Mouse (Mus musculus): ENCODE results near the gene Erc1.
A peak's percentile ranks its signal among the peaks of the same experiment; 100 is the strongest.

Gene Erc1

GRCm38 (mm10) chr6:119601379-119601778, 246.6 kb downstream of the Erc1 start:
- DNase-seq (ENCODE audit: inconsistent age in 2 of 2, low spot score in 1 of 2), result no peak

DNA sequence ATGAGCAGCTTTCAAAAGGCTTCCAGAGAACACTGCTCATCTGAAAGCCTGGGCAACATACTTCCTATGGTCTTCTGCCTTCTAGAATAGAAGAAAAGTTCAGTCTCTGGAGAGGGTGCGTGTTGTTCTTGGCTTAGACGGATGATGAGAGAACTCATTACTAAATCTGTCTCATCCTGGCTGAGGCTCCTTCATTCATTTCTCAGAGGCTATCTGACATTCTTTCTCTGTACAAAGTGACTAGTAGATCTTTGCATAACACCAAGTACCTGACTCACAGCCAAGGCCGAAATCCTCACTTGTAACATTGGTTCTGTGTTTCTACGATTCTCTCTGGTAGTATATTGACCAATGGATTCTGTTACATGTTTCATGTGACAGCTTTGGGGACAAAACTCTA, 252.5 kb downstream of the Erc1 start:
- peak in 1 of 2 experiments; percentile 24 for DNase-seq (ENCODE audit: inconsistent age in 2 of 2, low spot score in 1 of 2)

DNA sequence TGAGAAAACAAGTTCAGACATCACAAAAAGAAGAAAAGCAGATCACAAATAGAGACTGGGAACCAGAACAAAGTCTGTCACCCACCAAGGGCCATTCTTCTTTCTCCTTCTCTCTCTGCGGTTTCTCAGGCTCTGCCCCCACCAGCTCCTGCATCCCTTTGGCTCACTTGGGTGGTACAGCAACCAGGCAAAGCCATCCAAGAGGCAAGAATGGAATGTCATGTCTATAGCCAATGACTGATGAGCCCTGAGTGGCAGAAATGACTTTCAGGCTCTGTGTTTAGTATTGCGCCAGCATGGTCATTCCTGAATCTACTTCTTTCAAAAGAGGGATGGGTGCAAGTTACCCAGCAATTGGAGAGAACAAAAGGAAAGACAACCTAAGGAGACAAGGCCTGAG, 257.1 kb downstream of the Erc1 start:
- DNase-seq (ENCODE audit: inconsistent age in 2 of 2, low spot score in 1 of 2), result no peak

- no peak for DNase-seq (ENCODE audit: inconsistent age in 2 of 2, low spot score in 1 of 2)
Observed at GRCm38 (mm10) chr6:119587897-119588296, 260.1 kb downstream of the Erc1 start.

DNA sequence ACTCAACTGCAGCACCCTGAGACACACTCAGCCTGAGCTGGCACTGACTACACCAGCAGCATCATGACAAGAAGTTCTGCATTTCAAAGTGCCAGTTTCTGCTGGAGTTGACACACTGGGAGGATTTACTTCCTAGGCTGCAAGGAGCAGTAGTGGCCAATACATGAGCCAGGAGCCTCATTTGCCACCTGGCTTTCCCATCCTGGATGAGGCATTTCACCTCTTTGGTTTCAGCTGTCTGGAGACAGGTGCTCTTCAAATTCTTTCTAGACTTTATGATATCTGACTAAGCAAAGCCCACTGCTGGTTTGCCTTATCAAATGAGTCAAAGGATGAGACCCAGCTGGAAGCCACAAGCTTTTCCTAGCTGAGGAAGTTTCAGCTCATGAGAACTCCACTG, 260.5 kb downstream of the Erc1 start:
- DNase-seq (ENCODE audit: inconsistent age in 2 of 2, low spot score in 1 of 2), result no peak

DNA sequence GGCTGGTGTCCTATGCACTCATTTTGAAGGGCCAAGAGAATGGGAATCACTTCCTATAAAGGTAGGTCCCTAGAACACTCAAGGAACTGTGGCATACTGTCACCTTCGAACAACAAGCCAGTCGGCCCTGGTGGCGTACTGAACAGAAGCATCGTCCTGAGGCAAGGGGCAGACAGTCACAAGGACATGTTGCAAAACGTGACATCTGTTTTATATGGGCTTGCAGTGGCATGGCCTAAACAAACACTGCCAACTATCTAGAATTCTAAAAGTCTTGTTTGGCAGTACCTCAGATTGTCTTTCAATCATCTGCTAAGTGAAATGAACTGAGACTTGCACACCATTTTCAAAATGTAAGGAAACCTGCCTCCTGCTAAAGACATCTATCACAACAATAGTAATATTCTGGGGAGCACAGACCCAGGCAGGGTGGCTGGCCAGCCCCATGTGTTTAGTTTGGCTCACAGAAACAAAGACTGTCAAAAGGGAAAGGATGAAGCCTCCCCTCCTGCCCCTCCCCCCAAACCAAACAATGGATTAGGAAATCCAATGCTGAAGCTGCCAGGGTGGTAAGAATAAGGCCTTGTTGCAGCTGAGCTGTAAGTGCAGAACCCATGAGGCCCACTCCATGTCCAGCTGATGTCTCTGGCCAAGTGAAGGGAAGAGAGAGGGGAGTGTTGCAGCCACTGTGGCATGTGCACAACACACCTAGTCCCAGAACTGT, 262.2 kb downstream of the Erc1 start:
- peak in 1 of 2 experiments; percentile 48 for DNase-seq (ENCODE audit: inconsistent age in 2 of 2, low spot score in 1 of 2)

GRCm38 (mm10) chr6:119584061-119584460, 263.9 kb downstream of the Erc1 start:
- DNase-seq (ENCODE audit: inconsistent age in 2 of 2, low spot score in 1 of 2), result no peak

GRCm38 (mm10) chr6:119583165-119583564, 264.8 kb downstream of the Erc1 start:
- DNase-seq (ENCODE audit: inconsistent age in 2 of 2, low spot score in 1 of 2), result no peak

DNA sequence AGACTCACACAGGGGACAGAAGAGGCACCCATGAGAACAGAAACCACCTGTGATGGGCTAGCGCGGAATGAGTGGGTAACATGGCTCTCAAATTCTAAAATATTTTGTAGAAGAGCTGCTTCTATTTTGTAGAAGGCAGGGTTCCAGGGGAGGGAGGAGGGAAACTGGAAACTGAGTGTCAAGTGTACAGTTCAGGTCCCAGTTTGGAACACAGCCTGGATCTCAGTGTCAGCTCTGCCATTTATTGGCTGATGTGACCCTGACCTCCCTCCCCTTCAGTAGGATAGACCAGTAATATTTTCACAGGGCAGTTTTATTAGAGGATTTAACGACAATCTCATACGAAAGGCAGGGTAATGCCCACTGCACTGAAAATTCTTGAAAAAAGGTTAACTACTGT, 271.3 kb downstream of the Erc1 start:
- no peak for DNase-seq (ENCODE audit: inconsistent age in 2 of 2, low spot score in 1 of 2)

DNA sequence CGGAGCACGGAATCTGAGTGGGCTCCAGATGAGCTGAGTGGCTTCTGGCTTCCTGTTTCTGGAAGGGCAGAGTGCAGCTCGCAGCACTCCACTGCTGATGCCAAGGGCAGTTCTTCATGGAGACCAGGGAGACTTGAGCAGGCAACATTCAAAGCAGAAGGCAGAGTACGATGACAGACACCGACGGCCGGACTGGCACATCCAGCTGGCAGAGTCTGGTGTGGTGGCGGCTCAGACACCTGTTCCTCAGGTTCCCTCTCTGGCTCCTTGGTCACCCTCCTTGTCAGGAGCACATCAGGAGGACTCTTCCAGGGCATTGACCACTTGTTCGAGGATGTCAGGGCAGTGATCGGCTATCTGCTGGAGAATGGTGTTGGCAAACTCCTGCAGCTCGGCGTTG, 272.6 kb downstream of the Erc1 start:
- DNase-seq (ENCODE audit: inconsistent age in 2 of 2, low spot score in 1 of 2), result no peak

DNA sequence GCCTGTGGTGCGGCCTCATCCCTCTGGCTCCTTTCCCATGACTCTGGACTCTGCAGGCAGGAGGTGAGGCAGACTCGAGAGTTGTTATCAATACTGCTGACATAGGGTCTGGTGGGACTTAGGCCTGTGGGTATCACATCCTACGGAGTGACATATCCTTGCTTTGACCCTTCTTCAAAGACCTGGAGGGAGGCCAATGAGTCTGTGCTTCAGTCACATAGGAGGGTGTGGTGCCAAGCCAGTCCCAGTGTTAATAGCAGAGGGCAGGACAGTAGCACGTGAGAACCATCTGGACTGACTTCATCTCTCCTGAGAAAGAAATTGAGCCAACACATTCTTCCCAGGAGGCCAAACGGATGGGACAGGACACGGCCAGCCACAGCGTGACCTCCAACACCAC, 275.7 kb downstream of the Erc1 start:
- DNase-seq (ENCODE audit: inconsistent age in 2 of 2, low spot score in 1 of 2), result no peak

DNA sequence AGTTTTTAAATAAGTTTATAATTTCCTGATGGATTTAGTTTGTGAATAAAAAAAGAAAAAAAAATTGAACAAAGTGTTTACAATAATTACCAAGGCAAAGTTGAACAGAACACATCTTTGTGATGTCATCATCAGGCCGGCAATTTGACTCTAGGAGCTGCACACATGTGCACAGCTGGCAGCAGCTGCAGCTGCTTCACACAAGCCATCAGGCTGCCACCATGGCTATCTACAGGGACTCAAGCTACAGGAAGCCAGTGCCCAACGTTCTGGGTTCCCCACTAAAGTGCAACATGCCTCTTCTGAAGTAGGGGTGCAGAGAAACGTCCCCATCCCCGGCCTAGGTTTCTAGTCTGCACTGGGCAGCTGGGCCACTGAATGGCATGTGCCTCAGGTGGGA, 277.2 kb downstream of the Erc1 start:
- no peak for DNase-seq (ENCODE audit: inconsistent age in 2 of 2, low spot score in 1 of 2)

GRCm38 (mm10) chr6:119568339-119568738, 279.6 kb downstream of the Erc1 start:
- no peak for DNase-seq (ENCODE audit: inconsistent age in 2 of 2, low spot score in 1 of 2)

DNA sequence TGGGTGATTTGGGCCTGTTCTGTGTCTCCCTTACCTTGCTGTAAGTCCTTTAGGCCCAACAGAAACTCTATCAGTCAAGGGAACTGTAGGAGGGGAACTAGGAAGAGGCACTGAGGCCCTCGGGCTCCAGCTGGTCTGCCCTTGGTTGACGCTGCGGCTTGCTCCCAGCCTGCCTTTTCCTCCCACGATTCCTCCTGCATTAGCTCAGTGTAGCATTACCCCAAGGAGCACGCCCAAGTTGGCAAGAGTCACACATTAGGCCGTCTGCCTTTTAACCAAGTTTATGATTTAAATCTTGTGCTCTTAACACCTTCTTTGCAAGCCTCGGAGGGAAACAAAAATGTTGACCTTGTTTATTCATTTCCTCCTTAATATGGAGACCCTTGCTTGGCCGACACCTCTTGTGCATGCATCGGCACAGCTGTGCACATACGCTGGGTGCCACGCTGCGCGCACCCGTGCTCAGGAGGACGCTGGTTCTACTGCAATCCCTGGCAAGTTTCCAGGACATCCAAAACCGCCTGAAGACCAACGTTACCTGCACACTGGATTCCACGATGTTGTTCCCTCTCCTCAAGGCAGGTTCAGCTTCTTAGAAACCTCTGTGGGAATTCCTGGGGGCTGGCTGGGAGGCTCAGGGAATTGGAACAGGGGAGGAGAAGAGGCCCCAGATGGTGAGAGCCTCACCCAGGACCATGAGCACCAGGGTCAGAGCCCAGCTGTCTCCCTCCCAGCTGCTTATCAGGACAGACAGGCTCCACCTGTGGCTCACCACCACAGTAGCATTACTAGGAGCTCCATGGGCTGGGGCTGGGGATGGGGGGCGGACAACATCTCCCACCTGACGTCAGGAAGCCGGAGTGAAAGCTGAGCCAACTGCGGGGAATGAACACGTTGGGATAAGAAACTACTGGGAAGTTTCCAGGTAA, 282.3 kb downstream of the Erc1 start:
- DNase-seq (ENCODE audit: inconsistent age in 2 of 2, low spot score in 1 of 2), result peak in 1 of 2 experiments; percentile 25

DNA sequence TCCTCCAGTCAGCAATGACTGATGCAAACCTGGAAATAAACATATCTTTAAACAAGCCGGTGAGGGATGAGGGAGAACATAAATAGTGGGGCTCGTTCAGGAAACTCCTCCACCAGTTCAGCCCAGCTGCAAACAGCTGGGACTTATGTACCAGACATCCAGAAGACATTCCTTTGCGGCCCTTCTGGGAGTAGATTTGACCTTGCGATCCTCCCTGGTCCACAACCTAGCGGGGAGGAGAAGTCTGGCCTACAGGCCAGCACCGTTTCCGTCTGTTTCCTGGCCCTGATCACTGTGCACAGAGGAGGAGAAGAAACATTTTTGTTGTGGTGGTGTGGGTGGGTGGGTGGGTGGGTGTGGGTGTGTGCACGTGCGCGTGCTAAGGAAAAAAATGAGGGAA, 285.4 kb downstream of the Erc1 start:
- no peak for DNase-seq (ENCODE audit: inconsistent age in 2 of 2, low spot score in 1 of 2)

- DNase-seq (ENCODE audit: inconsistent age in 2 of 2, low spot score in 1 of 2), result no peak
Observed at GRCm38 (mm10) chr6:119558855-119559254, 289.1 kb downstream of the Erc1 start.

DNA sequence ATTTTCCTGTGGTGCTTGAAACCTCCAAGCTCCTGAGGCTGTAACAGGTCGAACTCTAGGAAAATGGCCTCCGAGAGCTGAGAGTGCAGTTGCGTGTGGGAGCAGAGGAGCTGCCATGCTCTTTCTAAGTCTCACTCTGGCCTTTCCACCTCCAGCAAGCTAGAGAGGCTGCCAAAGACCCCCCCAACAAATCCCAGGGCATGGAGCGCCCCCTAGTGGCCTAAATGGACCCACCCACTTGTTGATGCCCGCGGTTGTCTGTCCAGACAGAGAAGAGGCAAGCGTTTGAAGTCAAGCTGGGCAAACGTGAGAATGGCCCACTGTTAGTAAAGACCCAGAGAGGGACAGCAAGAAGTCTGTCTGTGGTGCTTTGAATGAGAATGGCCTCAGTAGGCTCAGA, 293.5 kb downstream of the Erc1 start:
- DNase-seq (ENCODE audit: inconsistent age in 2 of 2, low spot score in 1 of 2), result no peak

DNA sequence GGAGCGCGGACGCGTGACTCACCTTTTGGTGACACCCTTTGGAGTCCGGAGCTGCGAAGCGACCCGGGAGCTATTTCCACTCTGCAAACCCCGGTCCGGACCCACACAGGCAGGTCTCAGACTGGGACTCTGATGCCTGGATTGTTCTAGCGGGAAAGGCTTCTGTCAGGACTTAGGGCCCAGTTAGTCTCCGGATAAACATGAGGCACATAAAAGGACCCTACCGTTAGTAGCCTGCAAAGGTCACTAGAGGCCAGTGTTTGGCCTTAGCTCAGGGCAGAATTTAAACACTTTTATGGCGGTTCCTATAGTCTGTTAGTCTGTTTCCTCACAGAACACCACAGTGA, 303.5 kb downstream of the Erc1 start:
- peak in 1 of 2 experiments; percentile 70 for DNase-seq (ENCODE audit: inconsistent age in 2 of 2, low spot score in 1 of 2)

DNA sequence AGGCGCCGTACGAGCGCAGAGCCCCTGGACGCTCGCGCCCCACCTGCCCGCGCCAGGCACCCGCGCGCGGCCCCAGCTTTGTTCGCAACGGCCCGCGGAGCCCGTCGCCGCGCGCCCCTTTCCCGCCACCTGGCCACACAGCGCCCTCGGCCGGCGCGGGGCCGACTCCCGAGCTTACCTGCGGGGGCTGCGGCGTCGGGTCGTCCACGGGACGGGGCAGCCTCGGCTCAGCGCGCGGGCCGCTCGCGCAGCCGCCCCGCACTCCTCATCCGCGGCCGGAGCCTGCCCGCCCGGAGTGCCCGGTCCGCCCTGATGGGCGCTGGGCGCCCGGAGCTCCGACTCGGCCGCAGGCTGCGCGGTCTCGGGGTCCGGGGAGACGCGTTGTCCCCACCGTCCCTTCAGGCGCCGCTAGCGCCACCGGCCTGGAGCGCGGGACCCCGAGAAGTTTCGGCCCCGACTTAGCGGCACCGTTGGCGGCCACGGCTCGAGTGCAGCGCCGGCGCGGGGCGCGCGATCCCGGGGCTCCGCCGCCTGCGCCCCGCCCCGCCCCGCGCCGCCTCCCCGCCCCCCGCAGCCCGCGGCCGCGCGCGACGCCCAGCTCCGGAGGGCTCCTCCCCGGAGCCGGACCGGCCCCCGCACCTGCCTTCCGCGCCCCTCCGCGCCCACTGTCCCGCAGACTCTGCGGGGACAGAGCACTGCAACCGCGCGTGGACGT, 304.0 kb downstream of the Erc1 start, which contains the start of gene Wnt5b:
Gene Wnt5b, minus strand, starts transcription at position 545 of the 715 bp plus-strand sequence.
- peak; percentile 25 to 71 for DNase-seq (ENCODE audit: inconsistent age in 2 of 2, low spot score in 1 of 2)

DNA sequence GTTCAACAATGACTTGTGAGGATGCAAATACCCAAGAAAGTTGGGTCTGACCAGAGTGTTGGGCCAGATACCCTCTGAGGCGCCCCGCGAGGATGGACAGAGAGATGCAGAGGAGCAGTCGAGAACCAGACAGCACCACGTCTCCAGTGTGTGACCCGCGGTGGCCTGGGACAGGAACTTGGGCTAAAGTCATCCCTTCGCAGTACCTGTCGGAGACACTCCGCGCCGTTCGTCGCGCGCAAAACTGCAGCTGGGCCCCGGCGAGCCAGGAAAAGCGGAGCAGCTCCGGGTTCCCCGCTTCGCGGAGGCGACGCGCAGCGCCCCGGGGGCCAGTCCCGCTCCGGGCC, 304.5 kb downstream of the Erc1 start:
- DNase-seq (ENCODE audit: inconsistent age in 2 of 2, low spot score in 1 of 2), result peak in 1 of 2 experiments; percentile 4

- no peak for DNase-seq (ENCODE audit: inconsistent age in 2 of 2, low spot score in 1 of 2)
Observed at GRCm38 (mm10) chr6:119535867-119536266, 312.1 kb downstream of the Erc1 start.
